Mouse (Mus musculus) CD8-positive naive resting alpha-beta T cell, adult 2 months (primary cell): ENCODE measurements around the gene Nfib.

ENCODE experiments used
- DNase-seq, 2 experiments: peaks; one replicate each; pipeline ENCODE4 v3.0.0; 2022; ENCODE audit warnings: low read depth in 2 of 2, low spot score in 2 of 2

The Nfib gene

GRCm38 (mm10) chr4:82437533-82438318, 267.8 kb downstream of the Nfib start:
- no peak for DNase-seq

- no peak for DNase-seq
Measured at GRCm38 (mm10) chr4:82436656-82437055, 268.9 kb downstream of the Nfib start.

GRCm38 (mm10) chr4:82435716-82436115, 269.8 kb downstream of the Nfib start:
- DNase-seq: no peak

GRCm38 (mm10) chr4:82433926-82434705, 271.4 kb downstream of the Nfib start:
- no peak for DNase-seq

GRCm38 (mm10) chr4:82431831-82432230, 273.7 kb downstream of the Nfib start:
- DNase-seq: no peak

GRCm38 (mm10) chr4:82430802-82431201, 274.7 kb downstream of the Nfib start:
- no peak for DNase-seq

GRCm38 (mm10) chr4:82426224-82426623, 279.3 kb downstream of the Nfib start:
- no peak for DNase-seq

GRCm38 (mm10) chr4:82418241-82418640, 287.3 kb downstream of the Nfib start:
- no peak for DNase-seq

GRCm38 (mm10) chr4:82415817-82416216, 289.7 kb downstream of the Nfib start:
- no peak for DNase-seq

- DNase-seq: no peak
Measured at GRCm38 (mm10) chr4:82412651-82413050, 292.9 kb downstream of the Nfib start.

GRCm38 (mm10) chr4:82411965-82412364, 293.6 kb downstream of the Nfib start:
- DNase-seq: no peak

GRCm38 (mm10) chr4:82408463-82409404, 296.8 kb downstream of the Nfib start:
- DNase-seq: no peak

GRCm38 (mm10) chr4:82406511-82406910, 299.0 kb downstream of the Nfib start:
- no peak for DNase-seq

GRCm38 (mm10) chr4:82405791-82406190, 299.8 kb downstream of the Nfib start:
- DNase-seq: no peak

GRCm38 (mm10) chr4:82403975-82404651, 301.4 kb downstream of the Nfib start:
- no peak for DNase-seq

GRCm38 (mm10) chr4:82402666-82403065, 302.9 kb downstream of the Nfib start:
- DNase-seq: no peak

GRCm38 (mm10) chr4:82401450-82402061, 304.0 kb downstream of the Nfib start:
- no peak for DNase-seq

- no peak for DNase-seq
Measured at GRCm38 (mm10) chr4:82400536-82400935, 305.0 kb downstream of the Nfib start.

- no peak for DNase-seq
Measured at GRCm38 (mm10) chr4:82399406-82400380, 305.9 kb downstream of the Nfib start.
